Mouse (Mus musculus): ENCODE measurements around the gene Mgat2.

The Mgat2 gene

DNA sequence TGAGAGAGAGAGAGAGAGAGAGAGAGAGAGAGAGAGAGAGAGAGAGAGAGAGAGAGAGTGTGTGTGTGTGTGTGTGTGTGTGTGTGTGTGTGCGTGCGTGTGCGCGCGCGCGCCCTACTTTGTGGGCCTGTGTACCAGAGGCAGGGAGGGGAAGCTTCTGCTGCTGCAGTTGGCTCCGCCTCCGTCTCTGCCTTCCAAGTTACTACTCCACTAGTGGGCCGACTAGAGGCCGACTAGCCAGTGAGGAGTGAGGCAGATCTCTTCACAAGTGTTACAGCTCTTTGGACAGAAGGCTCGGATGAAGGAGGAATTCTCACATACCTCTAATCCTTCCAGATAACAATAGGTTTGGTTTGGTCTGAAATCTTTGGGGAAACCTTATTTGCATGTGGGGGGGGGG is 4.6 kb upstream of the Mgat2 start:
- DNase-seq (ENCODE audit: low spot score in 2 of 2) = no peak

DNA sequence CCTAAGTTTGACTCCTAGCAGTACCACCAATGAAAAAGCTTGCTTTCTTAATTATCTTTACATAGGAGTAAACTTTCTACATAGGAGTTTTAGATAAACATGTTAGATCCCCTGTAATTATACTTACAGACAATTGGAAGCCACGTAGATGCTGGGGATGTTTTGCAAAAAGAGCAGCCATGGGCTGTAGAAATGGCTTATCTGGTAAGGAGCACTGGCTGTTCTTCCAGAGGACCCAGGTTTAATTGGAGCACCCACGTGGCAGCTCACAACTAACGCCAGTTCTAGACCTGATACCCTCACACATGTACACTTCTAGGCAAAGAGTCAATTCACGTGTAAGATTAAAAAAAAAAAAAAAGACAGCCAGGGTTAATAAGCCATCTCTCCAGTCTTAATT is 2.2 kb upstream of the Mgat2 start:
- DNase-seq (ENCODE audit: low spot score in 2 of 2) = no peak

GRCm38 (mm10) chr12:69184342-69185295 is 662 bp downstream of the Mgat2 start:
- DNase-seq (ENCODE audit: low spot score in 2 of 2) = peak in 1 of 2 experiments; percentile 60

DNA sequence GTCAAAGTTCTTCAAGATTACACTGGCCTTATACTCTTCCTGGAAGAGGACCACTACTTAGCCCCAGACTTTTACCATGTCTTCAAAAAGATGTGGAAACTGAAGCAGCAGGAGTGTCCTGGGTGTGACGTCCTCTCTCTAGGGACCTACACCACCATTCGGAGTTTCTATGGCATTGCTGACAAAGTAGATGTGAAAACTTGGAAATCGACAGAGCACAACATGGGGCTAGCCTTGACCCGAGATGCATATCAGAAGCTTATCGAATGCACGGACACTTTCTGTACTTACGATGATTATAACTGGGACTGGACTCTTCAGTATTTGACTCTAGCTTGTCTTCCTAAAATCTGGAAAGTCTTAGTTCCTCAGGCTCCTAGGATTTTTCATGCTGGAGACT is 1.4 kb downstream of the Mgat2 start:
- no peak for DNase-seq (ENCODE audit: low spot score in 2 of 2)

DNA sequence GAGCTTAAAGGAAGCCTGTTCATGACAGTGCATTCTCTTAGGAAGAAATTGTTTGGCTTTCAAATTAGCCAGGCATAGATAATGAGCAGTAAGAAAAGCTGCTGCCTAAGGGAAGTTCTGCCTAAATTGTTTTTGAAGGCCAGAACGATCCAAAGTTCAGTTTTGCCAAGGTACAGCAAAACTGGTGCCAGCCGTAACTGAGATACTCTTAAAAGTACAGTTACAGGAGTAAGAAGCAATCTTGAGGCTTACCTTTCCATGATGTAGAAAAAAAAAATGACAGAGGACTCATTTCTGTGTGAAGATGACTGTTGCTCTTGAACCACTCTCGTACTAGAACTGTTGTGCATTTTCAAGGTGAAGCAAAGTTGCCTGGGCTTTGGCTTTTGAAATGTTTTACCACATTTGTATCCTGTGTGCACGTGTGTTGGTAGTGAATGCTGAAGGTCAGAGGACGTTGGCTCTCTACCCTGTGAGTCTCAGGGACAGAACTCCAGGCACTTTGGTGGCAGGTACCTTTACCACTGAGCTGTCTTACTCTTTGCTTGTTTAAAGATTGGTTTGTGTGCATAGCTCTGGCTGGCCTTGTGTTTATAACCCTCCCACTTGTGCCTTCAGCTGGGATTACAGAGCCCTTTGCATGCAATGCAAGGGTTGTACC is 3.0 kb downstream of the Mgat2 start:
- no peak for DNase-seq (ENCODE audit: low spot score in 2 of 2)

- no peak for DNase-seq (ENCODE audit: low spot score in 2 of 2)
Observed at GRCm38 (mm10) chr12:69190074-69190473, 6.1 kb downstream of the Mgat2 start.

DNA sequence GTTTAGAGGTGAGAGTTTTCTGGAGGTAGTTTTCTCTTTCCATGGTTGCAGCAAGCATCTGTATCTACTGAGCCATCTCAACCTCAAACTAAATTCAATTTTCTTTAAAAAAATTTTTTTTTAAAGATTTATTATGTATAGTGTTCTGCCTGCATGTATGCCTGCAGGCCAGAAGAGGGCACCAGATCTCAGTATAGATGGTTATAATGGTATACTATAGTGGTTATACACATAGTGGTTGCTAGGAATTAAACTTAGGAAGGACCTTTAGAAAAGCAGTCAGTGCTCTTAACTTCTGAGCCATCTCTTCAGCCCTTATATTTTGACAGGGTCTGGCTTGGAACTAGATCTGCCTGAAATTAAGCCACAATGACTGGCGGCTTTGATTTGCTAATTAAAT is 6.6 kb downstream of the Mgat2 start:
- DNase-seq (ENCODE audit: low spot score in 2 of 2) = no peak

DNA sequence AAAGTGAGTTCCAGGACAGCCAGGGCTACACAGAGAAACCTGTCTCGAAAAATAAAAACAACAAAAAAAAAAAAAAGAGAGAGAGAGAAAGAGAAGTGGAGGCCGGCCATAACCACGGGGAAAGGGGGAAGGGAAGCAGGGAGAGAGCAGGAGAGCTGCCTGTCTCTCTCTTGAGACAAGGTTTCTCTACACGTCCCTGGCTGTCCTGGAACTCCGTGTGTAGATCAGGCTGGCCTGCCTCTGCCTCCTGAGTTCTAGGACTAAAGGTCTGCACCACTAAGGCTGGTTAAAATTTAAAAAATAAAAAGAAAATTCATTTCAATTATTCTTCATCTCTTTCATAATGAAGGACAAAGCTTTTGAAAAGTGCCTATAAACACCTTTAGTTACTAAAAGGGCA is 7.4 kb downstream of the Mgat2 start:
- DNase-seq (ENCODE audit: low spot score in 2 of 2) = no peak

GRCm38 (mm10) chr12:69192637-69193036 is 8.7 kb downstream of the Mgat2 start:
- no peak for DNase-seq (ENCODE audit: low spot score in 2 of 2)

GRCm38 (mm10) chr12:69196444-69197377 is 12.8 kb downstream of the Mgat2 start, which contains the start of gene Gm49383:
Gm49383 (minus strand) TSS chr12:69197104.
- DNase-seq (ENCODE audit: low spot score in 2 of 2) = peak; percentile 65 to 74

GRCm38 (mm10) chr12:69197378-69198163 is 13.6 kb downstream of the Mgat2 start:
- DNase-seq (ENCODE audit: low spot score in 2 of 2) = peak; percentile 43 to 52

- peak; percentile 60 to 62 for DNase-seq (ENCODE audit: low spot score in 2 of 2)
Observed at GRCm38 (mm10) chr12:69198164-69198535, 14.2 kb downstream of the Mgat2 start, which contains the start of gene Dnaaf2. Dnaaf2 (minus strand) TSS chr12:69198429.

DNA sequence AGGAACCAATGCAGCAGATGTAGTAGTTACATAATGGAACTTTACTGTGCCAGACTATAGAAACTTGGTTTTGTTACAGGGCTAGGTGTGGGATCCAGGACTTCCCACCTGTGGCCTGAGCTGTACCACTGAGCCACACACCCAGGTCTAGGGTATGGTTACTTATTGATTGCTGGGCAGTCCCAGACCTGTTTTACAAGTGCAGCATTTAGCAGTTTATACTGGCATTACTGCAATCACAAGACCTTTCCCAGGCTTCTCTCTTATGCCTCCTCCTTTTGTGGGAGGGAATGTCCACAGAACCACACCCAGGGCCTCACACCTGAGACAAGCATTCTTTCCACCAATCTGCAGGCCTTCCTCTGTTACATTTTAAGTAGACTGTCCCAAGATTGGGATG is 15.0 kb downstream of the Mgat2 start:
- no peak for DNase-seq (ENCODE audit: low spot score in 2 of 2)

GRCm38 (mm10) chr12:69204052-69204833 is 20.3 kb downstream of the Mgat2 start, which contains the start of gene Gm49384:
Gm49384 (minus strand) TSS chr12:69204267.
- no peak for DNase-seq (ENCODE audit: low spot score in 2 of 2)

DNA sequence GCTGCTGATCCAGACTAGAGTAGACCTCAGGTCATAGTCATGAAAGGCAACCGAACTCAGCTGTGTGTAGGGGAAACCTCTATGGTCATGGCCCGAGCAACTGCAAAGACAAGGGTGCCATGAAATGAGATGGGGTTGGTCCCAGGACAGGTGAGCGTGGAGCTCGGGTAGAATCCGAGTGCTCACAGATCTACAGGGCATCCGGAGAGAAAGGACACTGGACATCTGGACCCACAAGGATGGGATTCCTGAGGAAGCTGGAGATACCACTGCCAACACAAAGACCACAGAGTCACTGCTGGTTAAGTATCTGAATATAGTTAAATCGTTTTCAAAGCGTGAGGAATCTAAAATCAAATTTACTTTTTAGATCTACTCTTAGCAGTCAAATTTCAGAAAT is 23.4 kb downstream of the Mgat2 start:
- no peak for DNase-seq (ENCODE audit: low spot score in 2 of 2)

DNA sequence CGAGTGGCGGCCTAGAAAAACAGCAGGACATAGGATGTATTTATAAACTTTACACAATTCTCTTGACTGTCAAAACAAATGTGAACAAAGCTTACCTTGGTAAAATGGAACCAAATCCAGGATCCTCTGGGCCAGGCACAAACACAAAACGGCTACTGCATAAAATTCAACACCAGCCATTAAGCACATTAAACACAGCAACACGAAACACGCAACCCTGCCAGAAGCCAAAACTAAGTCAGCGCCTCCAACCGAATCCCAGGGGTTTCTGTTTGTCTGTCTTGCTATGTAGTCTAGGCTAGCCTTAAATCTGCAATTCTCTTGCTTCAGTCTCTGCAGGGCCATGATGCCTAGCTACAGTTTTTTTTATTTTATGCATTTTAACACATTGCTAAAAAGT is 24.0 kb downstream of the Mgat2 start:
- DNase-seq (ENCODE audit: low spot score in 2 of 2) = no peak

DNA sequence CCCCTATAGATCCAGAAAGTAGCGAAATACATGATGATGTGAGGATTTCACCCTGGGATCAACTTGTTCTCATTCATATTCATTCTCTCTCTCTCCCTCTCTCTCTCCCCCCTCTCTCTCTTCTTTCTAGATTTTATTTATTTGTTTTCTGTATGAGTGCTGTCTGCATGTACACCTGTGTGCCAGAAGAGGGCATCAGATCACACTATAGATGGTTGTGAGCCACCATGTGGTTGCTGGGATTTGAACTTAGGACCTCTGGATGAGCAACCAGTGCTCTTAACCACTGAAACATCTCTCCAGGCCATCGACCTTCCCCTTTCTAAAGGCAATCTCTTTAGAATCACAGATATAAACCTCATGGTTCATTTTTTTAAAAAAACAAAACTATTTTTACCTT is 24.6 kb downstream of the Mgat2 start:
- no peak for DNase-seq (ENCODE audit: low spot score in 2 of 2)

- no peak for DNase-seq (ENCODE audit: low spot score in 2 of 2)
Observed at GRCm38 (mm10) chr12:69210056-69210979, 26.4 kb downstream of the Mgat2 start.

DNA sequence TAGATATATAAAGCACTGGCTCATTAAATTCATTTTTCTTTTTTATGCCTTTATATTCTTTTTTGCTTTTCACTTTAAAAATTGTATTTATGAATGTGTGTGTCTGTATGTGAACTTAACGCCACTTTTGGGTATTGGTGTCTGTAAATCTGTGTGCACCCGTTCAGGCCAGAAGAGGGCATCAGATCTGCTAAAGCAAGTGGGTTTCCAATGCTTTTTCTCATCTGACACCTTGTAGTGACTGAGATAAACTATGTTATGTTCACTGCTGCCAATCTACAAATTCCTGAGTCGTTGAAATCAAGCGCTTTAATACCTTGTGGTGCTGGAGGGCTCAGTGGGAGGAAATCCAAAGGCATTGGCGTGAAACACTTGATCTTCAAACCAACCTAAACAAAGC is 27.1 kb downstream of the Mgat2 start:
- no peak for DNase-seq (ENCODE audit: low spot score in 2 of 2)

All from frontal cortex, postnatal 36 days (tissue).